Mouse (Mus musculus): ENCODE results near the gene Map4k3. TPM values are rescaled to one million over a fixed set of nuclear protein-coding genes. Genes with fewer than 3 reads are reported as not detected.

Gene Map4k3
- polyA plus RNA-seq, 1 experiment = 2.8 TPM

DNA sequence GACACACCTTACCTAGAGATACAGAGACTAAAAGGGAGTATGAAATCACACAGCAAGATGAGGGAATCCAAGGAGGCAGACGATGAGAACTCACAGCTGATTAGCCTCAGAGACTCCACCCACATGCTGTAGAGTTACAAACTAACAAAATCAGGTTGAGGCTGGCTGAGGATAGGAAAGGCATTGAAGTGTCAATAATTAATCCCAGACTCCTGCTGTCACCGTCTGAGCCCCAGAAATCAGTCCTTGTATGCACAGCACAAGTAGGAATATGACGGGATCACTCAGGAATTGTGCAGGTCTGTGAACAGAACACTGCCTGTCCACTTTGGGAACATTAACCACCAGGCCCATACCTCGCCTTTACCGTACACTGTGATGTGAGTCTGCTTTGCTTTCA, 81.4 kb downstream of the Map4k3 start:
- 77% methylated on average over 5 of the region's 5 CpGs for WGBS

DNA sequence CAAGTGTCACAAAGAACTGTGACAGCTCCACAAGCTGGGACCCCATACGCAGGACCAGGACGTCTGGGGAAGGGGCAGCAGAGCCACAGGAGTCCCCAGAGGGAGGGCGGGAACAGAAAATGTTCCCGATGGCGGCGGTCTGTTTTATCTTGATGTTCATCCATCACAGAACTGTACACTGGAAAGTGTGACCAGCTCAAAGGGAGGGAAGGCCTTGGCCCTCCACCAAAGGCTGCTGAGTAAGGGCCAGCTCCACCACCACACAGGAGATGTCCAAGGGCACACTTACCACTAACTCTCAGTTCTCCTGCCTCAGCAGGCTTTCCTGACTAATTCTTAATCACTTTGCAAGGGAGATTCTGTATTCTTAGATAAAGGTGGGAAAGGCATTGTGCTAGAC, 82.2 kb downstream of the Map4k3 start:
- H3K4me3 ChIP-seq (replicated peaks; ENCODE audit: control insufficient read depth, low read depth, low read length) = no peak overlapping the region
- H3K4me1 ChIP-seq (ENCODE audit: control insufficient read depth, insufficient read depth, low read length) = no peaks in the 10 kb centered on the region
- WGBS = 84% methylated on average over 6 of the region's 6 CpGs
- TF ChIP-seq POLR2A (IDR thresholded peaks at IDR 0.05; ENCODE audit: borderline replicate concordance, control insufficient read depth, low read depth, low read length) (no peak), CTCF (IDR thresholded peaks at IDR 0.05; ENCODE audit: control insufficient read depth, insufficient read depth, low read length) (no peak)
- no peak overlapping the region for H3K27ac ChIP-seq (ENCODE audit: control insufficient read depth, insufficient read depth, low read depth, low read length, poor library complexity)

More for the DNA sequence above, 81.4 kb downstream of the Map4k3 start:
- Histone ChIP-seq H3K27ac (ENCODE audit: control insufficient read depth, insufficient read depth, low read depth, low read length, poor library complexity) (no peak overlapping the region), H3K4me1 (ENCODE audit: control insufficient read depth, insufficient read depth, low read length) (no peaks in the 10 kb centered on the region), H3K4me3 (replicated peaks; ENCODE audit: control insufficient read depth, low read depth, low read length) (no peak overlapping the region)
- TF ChIP-seq POLR2A (IDR thresholded peaks at IDR 0.05; ENCODE audit: borderline replicate concordance, control insufficient read depth, low read depth, low read length) (no peak), CTCF (IDR thresholded peaks at IDR 0.05; ENCODE audit: control insufficient read depth, insufficient read depth, low read length) (no peak)

DNA sequence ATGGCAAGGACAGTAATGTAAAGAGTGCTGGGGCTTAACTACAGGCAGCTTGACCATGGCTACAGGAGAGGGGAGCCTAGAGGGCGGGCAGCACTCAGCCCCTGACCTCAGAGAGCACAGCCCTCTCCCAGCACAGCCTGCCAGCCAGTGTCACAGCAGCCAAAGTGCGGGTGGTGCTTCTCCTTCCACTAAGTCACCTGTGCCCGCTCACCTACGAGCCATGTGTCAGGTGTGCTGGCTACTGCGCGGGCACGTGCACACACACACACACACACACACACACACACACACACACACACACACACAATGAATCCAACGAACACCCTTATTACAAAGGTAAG, 82.6 kb downstream of the Map4k3 start:
- Histone ChIP-seq H3K4me3 (replicated peaks; ENCODE audit: control insufficient read depth, low read depth, low read length) (no peak overlapping the region), H3K27ac (ENCODE audit: control insufficient read depth, insufficient read depth, low read depth, low read length, poor library complexity) (no peak overlapping the region), H3K4me1 (ENCODE audit: control insufficient read depth, insufficient read depth, low read length) (no peaks in the 10 kb centered on the region)
- TF ChIP-seq CTCF (IDR thresholded peaks at IDR 0.05; ENCODE audit: control insufficient read depth, insufficient read depth, low read length) = no peak
- TF ChIP-seq POLR2A (IDR thresholded peaks at IDR 0.05; ENCODE audit: borderline replicate concordance, control insufficient read depth, low read depth, low read length) = no peak
- 87% methylated on average over 8 of the region's 8 CpGs for WGBS

DNA sequence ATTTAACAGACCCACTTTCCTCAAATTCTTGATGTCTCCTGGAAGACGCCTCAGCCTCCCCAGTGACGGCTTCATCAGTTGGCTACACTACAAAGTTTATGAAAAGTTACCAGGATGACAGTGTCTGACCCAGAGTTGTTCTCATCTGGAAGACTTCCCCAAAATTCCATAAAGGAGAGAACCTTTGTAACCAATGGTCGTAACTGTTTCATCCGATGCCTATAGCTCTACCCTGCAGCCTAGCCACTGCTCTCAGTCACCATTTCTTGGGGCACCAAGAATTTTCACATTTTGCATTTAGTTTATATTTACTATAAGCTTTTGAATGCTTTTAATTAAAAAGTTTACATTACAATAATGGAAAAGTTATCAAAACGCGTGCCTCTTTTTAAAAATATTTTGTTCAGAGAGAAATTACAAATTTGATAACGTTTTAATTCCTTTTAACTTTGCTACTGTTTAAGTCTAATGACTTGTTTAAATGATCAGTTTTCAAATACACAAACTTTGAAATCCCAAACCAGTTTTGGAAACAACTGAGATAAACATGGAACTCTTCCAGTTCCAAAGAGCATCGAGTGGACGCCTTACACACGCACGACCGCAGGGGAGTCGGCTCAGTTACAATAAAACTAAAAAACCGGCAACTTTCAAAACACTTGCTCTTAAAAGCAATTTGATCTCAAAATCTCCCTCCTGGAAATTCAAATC, 83.1 kb downstream of the Map4k3 start:
- Histone ChIP-seq H3K4me3 (replicated peaks; ENCODE audit: control insufficient read depth, low read depth, low read length) (no peak overlapping the region), H3K27ac (ENCODE audit: control insufficient read depth, insufficient read depth, low read depth, low read length, poor library complexity) (no peak overlapping the region), H3K4me1 (ENCODE audit: control insufficient read depth, insufficient read depth, low read length) (no peaks in the 10 kb centered on the region)
- TF ChIP-seq POLR2A (IDR thresholded peaks at IDR 0.05; ENCODE audit: borderline replicate concordance, control insufficient read depth, low read depth, low read length) (no peak), CTCF (IDR thresholded peaks at IDR 0.05; ENCODE audit: control insufficient read depth, insufficient read depth, low read length) (no peak)
- 91% methylated on average over 14 of the region's 14 CpGs for WGBS

DNA sequence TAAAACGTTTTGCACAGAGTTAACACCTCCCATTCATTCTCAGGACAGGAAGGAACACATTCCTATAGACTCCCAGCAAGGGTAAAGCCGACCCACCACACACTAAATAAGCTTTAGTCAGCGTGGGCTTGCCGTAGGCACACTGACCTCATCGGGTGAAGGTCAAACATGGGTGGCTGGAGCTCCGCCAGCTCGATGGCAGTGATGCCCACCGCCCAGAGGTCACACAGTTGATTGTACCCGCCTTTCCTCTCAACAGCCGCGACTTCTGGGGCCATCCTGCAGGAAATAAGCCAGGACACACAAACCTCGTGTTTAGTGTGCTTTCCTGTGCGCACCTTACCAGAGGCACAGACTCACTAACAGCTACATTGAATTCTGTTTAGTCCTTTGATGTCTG, 83.7 kb downstream of the Map4k3 start:
- H3K27ac ChIP-seq (ENCODE audit: control insufficient read depth, insufficient read depth, low read depth, low read length, poor library complexity) = no peak overlapping the region
- TF ChIP-seq CTCF (IDR thresholded peaks at IDR 0.05; ENCODE audit: control insufficient read depth, insufficient read depth, low read length) = no peak
- TF ChIP-seq POLR2A (IDR thresholded peaks at IDR 0.05; ENCODE audit: borderline replicate concordance, control insufficient read depth, low read depth, low read length) = no peak
- H3K4me3 ChIP-seq (replicated peaks; ENCODE audit: control insufficient read depth, low read depth, low read length) = no peak overlapping the region
- WGBS = 77% methylated on average over 13 of the region's 13 CpGs
- no peaks in the 10 kb centered on the region for H3K4me1 ChIP-seq (ENCODE audit: control insufficient read depth, insufficient read depth, low read length)

DNA sequence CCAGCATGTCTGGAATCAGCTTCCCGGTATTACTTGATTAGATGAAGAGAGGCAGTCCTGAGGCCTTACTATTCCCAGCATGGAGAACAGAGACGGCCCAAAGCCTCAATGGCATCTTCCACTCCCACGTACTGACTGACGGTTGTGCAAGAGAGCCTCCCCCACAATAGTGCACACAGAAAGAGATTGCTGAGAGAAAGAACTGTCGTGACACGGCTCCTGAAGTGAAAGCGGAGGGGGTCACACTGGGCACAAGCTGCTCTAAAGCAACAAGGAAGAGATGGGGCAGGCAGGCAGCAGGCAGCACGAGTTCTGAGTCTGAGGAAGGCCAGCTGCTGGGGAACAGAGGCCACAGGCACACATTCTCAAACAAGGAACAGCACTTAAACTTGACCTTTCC, 90.2 kb downstream of the Map4k3 start:
- Histone ChIP-seq H3K4me1 (ENCODE audit: control insufficient read depth, insufficient read depth, low read length) (no peaks in the 10 kb centered on the region), H3K27ac (ENCODE audit: control insufficient read depth, insufficient read depth, low read depth, low read length, poor library complexity) (no peak overlapping the region), H3K4me3 (replicated peaks; ENCODE audit: control insufficient read depth, low read depth, low read length) (no peak overlapping the region)
- TF ChIP-seq POLR2A (IDR thresholded peaks at IDR 0.05; ENCODE audit: borderline replicate concordance, control insufficient read depth, low read depth, low read length) (no peak), CTCF (IDR thresholded peaks at IDR 0.05; ENCODE audit: control insufficient read depth, insufficient read depth, low read length) (no peak)
- 80% methylated on average over 8 of the region's 8 CpGs for WGBS

DNA sequence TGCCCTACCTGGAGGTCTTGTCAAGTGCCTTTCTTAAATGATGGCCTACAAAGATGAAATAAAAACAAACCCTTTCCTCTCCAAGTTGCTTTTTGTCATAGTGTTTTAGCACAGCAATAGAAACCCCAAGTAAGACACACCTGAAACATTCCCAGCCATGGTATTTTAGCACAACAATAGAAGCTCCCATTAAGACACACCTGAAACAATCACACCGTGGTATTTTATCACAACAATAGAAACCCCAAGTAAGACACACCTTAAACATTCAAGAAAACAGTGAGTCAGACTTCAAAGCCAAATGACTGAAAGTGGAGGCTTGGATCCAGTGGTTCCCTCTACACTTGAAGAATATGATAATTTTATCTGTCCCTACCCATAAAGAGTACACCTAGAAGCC, 92.5 kb downstream of the Map4k3 start:
- no peak for TF ChIP-seq CTCF (IDR thresholded peaks at IDR 0.05; ENCODE audit: control insufficient read depth, insufficient read depth, low read length)
- no peak for TF ChIP-seq POLR2A (IDR thresholded peaks at IDR 0.05; ENCODE audit: borderline replicate concordance, control insufficient read depth, low read depth, low read length)
- WGBS = 84% methylated on average over 1 of the region's 1 CpGs
- H3K27ac ChIP-seq (ENCODE audit: control insufficient read depth, insufficient read depth, low read depth, low read length, poor library complexity) = no peak overlapping the region
- H3K4me3 ChIP-seq (replicated peaks; ENCODE audit: control insufficient read depth, low read depth, low read length) = no peak overlapping the region
- H3K4me1 ChIP-seq (ENCODE audit: control insufficient read depth, insufficient read depth, low read length) = no peaks in the 10 kb centered on the region

DNA sequence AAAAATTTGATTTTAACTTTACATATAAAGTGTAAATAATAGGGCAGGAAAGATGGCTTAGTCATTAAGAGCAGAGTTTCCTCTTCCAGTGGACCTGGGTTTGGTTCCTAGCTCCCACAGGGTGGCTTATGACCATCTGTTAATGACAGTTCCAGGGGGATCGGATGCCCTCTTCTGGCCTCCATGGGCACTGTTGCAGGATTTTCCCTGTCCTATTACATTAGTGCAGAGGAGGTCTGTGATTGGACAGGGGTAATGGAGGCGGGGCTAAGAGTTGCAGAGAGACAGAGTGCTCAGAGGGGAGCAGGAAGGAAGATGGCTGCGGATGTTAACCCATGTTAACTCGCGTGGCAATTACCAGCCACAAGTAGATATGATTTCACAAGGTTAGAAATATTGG, 95.4 kb downstream of the Map4k3 start:
- H3K4me3 ChIP-seq (replicated peaks; ENCODE audit: control insufficient read depth, low read depth, low read length) = no peak overlapping the region
- H3K27ac ChIP-seq (ENCODE audit: control insufficient read depth, insufficient read depth, low read depth, low read length, poor library complexity) = no peak overlapping the region
- no peaks in the 10 kb centered on the region for H3K4me1 ChIP-seq (ENCODE audit: control insufficient read depth, insufficient read depth, low read length)
- WGBS = 85% methylated on average over 5 of the region's 5 CpGs
- TF ChIP-seq CTCF (IDR thresholded peaks at IDR 0.05; ENCODE audit: control insufficient read depth, insufficient read depth, low read length) = no peak
- no peak for TF ChIP-seq POLR2A (IDR thresholded peaks at IDR 0.05; ENCODE audit: borderline replicate concordance, control insufficient read depth, low read depth, low read length)

DNA sequence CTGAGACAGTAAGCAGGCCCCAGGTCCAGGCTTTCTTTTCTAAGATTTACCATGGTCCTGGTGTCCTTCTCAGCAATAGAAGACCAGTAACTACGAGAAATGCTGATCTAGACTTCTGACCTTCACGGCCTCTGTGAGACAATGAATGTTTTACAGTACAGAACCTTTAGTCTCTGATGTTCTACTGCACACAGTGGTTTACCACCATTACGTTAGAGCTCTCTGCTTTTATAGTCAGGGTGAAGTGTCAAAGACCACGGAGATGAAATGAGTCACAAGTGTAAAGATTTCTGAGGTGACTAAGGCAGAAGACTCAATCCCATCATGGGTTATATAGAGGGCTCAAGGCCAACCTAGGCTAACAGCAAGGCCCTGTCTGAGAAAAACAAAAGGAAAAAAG, 95.9 kb downstream of the Map4k3 start:
- Histone ChIP-seq H3K4me3 (replicated peaks; ENCODE audit: control insufficient read depth, low read depth, low read length) (no peak overlapping the region), H3K27ac (ENCODE audit: control insufficient read depth, insufficient read depth, low read depth, low read length, poor library complexity) (no peak overlapping the region), H3K4me1 (ENCODE audit: control insufficient read depth, insufficient read depth, low read length) (no peaks in the 10 kb centered on the region)
- 84% methylated on average over 4 of the region's 4 CpGs for WGBS
- TF ChIP-seq CTCF (IDR thresholded peaks at IDR 0.05; ENCODE audit: control insufficient read depth, insufficient read depth, low read length) = no peak

All from bone marrow, adult 2 months (tissue).